Mouse (Mus musculus): Measurements from ENCODE around the gene L1cam. TPM values are rescaled to one million over a fixed set of nuclear protein-coding genes. Genes with fewer than 3 reads are reported as not detected.

Gene L1cam
- 24.8 TPM for polyA plus RNA-seq (2017; shearing (Covaris generic))

DNA sequence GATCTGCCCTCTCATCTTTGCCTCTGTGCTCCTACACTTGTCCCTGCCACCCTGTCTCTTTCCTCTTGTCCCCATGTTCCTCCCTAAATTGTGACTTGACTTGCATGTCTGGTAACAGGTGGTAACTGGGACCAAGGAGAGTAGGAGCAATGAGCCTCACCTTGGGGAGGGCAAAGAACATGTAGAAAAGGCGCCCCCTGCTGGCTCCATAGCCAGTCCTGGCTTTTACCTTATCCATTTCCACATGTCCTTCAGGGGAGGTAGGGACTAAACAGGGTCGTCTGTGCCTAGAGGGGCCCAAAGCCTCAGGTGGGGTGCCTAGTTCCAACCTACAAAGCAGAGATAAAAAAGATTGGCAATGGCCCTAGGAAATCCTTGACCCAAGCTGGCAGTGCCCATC lies at the start of gene L1cam:
Gene L1cam, minus strand, starts transcription at position 387 of the 400 bp plus-strand sequence.

DNA sequence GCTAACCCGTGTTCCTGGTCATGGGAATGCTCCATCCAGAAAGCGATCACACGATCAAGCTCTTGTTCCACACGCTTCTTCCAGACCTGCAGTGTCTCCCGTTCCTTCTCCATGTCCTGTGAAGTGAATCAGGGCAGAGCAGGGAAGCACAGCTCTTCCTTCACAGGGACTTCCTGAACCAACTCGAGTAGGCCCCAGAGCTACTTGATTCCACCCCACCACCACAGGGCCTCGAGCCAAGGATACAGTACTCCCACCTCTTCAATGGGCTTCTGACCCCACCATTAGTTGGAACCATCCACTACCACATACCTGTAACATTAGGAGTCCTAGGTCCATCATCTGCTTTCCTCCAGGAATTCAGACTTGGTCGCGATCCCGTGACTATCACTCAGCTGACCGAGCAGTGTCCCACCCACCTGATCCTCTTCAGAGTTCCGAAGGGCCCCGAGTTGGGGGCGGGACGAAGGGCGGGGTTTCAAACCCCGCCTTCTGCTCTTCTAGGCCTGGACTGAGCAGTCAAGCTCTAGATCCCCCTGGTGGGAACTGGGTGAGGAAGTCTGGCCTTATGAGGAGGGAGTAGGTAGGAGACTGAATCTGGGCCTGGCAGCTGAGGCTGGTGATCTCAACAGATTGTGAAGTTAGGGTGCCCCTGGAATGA lies 34.6 kb upstream of the L1cam start, which contains the start of gene Renbp:
Gene Renbp, minus strand, starts transcription at position 449 of the 661 bp plus-strand sequence.

DNA sequence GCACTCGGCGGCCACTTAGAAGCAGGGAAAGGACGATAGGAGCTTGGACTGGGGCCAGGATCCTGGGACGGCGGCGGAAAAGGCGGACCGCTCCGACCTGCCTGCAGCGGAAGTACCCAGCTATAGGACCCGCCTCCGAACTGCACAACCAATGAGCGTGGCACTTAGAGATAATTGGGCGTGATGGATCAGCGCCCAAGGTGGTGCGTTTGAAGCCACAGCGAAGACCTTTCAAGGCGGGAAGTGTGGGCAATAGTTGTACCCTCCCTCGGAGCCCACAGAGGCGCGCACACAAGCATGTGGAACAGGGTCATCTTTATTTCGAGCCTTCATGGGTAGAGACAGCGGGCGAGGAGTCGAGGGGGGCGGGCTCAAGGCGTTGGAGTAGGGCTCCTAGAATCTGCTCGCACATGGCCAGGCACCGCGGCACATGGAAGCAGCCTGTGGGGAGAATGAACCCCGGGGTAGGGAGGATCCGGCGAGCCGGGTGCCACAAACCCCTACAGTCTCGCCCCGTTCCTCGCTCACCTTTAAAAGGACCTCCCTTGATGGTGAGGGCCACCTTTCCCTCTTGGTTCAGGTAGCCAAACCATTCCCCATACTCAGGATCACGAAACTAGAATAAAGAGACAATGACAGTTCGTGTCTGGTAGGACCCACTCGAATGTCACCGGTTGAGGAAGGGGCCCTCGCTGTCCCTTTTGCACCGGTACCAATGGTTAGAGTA lies 26.1 kb upstream of the L1cam start, which contains the start of the genes Arhgap4 and Naa10:
Gene Arhgap4, minus strand, starts transcription at position 48 of the 727 bp plus-strand sequence.
Gene Naa10, minus strand, starts transcription at position 122 of the 727 bp plus-strand sequence.

DNA sequence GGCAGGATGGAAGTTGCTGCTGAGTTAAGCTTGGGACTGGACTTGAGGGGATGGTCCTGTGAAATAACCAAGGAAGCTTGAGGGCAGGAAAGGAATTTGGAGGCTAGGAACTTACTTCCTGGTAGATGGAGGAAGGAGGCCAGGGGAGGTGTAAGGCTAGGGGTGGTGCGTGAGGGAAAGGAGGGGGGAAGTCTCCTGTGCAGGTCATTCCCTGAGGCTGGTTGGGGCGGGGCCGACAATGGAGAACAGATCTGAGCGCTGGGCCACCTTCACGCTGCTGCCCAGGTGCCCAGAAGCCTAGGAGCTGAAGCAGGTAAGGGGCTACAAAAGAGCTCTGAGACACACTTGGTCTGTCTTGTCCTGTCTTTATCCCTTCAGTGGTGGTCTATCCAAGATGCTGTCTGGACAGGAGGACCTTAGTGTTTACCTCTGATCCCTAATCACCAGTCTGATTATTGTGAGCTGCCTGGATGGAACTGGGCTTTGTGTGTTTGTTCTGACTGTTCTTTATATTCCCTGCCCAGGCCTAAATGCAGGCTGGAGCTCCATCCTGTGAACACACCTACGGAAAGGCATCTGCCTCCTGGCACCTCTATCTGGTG lies 4.3 kb downstream of the L1cam start, which contains the start of gene Avpr2:
Gene Avpr2, plus strand, starts transcription at position 552 of the 602 bp plus-strand sequence.

DNA sequence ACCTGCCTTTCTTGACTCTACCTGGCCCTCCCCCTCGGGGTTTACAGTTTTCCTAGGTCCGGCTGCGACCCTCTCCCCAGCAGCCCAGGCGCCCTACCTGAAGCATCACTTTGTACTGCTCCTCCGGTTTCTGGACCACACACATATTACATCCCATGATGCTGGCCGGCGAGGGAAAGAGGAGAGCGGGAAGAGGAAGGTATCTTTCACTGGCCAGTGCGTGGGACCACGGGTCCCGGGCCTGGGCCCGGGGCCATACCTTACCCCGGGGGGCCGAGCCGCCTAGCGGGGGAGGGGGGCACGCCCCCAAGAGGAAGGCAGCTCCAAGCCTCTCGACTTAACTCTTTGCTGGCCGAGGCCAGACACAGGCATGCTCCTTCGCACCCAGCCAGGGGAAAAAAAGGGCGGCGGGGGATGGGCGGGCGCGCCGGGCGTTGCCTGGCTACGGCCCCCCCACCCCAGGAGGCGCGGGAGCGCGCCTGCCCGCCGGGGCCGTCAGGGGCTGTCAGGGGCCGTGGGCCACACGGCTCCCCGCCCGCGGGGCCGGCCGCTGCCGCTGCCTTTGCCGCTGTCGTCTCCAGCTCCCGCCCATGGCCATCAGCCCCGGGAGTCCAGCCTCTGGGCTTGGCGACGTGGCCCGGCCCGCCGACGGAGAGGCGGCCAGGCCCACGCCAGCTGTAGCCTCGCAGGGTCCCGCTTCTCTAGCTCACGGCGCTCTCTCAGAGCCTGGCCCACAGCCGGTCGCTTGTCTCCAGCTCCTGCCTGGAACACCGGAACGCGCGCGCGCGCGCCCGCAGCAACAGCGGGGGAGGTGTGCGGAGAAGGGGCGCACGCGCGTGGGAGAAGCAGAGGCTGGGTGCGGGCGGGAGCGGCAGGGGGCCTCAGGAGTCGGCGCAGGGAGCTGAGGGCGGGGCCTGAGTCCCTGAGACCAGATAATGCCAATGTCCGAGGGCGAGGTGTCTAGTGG lies 71.4 kb downstream of the L1cam start, which contains the start of gene Pdzd4:
Gene Pdzd4, minus strand, starts transcription at position 785 of the 967 bp plus-strand sequence.

Other genes starting within 250 kb of the L1cam start
- gene Pnck, start 236.0 kb downstream of the L1cam start, polyA plus RNA-seq (2017; shearing (Covaris generic)), result 2.1 TPM
- not detected for gene Slc6a8, start 223.0 kb downstream of the L1cam start, polyA plus RNA-seq (2017; shearing (Covaris generic))
- 197 TPM for gene Bcap31, start 179.9 kb downstream of the L1cam start, polyA plus RNA-seq (2017; shearing (Covaris generic))
- gene Abcd1, start 179.5 kb downstream of the L1cam start, polyA plus RNA-seq (2017; shearing (Covaris generic)), result 15.5 TPM
- gene Plxnb3, start 139.0 kb downstream of the L1cam start, polyA plus RNA-seq (2017; shearing (Covaris generic)), result 0.21 TPM
- gene Srpk3, start 121.7 kb downstream of the L1cam start, polyA plus RNA-seq (2017; shearing (Covaris generic)), result 0.68 TPM
- 168 TPM for gene Idh3g, start 109.2 kb downstream of the L1cam start, polyA plus RNA-seq (2017; shearing (Covaris generic))
- 217 TPM for gene Ssr4, start 109.1 kb downstream of the L1cam start, polyA plus RNA-seq (2017; shearing (Covaris generic))
- gene Pdzd4, start 71.1 kb downstream of the L1cam start, polyA plus RNA-seq (2017; shearing (Covaris generic)), result 0.10 TPM
- gene Avpr2, start 4.0 kb downstream of the L1cam start, polyA plus RNA-seq (2017; shearing (Covaris generic)), result 1.5 TPM
- 216 TPM for gene Arhgap4, start 25.8 kb upstream of the L1cam start, polyA plus RNA-seq (2017; shearing (Covaris generic))
- 116 TPM for gene Naa10, start 25.8 kb upstream of the L1cam start, polyA plus RNA-seq (2017; shearing (Covaris generic))
- 1.8 TPM for gene Renbp, start 34.7 kb upstream of the L1cam start, polyA plus RNA-seq (2017; shearing (Covaris generic))
- 31.7 TPM for gene Hcfc1, start 70.3 kb upstream of the L1cam start, polyA plus RNA-seq (2017; shearing (Covaris generic))
- 143 TPM for gene Irak1, start 127.8 kb upstream of the L1cam start, polyA plus RNA-seq (2017; shearing (Covaris generic))
- gene Opn1mw, start 231.4 kb upstream of the L1cam start, polyA plus RNA-seq (2017; shearing (Covaris generic)), result not detected
- 53.0 TPM for gene Mecp2, start 239.3 kb upstream of the L1cam start, polyA plus RNA-seq (2017; shearing (Covaris generic))

Measured in effector memory CD4-positive, alpha-beta T cell, adult 7 months (primary cell).